Mouse (Mus musculus): ENCODE measurements around the gene Tut4. TPM values are rescaled to one million over a fixed set of nuclear protein-coding genes. Genes with fewer than 3 reads are reported as not detected.

The Tut4 gene
- polyA plus RNA-seq, 1 experiment from 2014 or later = 40.5 TPM

DNA sequence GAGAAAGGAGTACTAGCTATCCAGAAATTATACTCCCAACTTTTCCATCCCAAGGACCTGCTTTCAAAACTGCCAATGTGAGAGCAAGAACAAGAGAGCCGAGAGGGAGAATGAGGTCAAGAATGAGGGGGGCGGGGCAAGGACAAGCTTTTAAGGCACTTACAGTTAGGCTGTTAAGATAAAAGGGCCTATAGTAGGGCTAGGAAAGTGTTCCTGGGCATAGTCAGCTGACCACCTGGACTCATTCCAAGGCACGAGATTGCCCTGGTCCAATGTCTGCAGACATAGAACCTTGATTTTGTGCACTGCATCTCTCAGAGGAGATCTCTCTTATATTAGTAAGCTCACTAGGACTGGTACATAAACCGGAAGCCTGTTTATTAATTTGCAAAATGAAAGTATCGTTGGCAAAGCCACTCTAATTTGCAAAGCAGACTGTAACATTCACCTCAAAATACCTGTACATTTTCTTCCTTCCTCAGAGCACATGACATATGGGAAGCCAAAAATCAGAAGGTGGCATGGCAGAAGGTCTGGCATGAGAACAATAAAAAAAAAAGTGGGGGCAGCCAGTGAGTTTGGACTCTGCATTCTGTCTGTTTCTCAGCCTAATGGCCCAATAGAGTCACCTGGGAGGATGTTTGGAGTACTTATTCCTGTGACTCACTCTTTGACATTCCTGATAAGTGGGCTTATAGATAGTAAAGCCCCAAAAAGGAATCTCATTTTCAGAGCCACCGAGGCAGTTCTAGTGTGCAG is 21.0 kb upstream of the Tut4 start:
- no peaks in the 10 kb centered on the region for H3K9me3 ChIP-seq (ENCODE audit: low read length)
- 41% methylated on average over 6 of the region's 6 CpGs for WGBS
- no peaks in the 10 kb centered on the region for H3K4me1 ChIP-seq (ENCODE audit: insufficient read depth, low read depth, low read length)
- no peaks in the 10 kb centered on the region for H3K27me3 ChIP-seq (replicated peaks; ENCODE audit: insufficient read depth, low read length)
- H3K4me3 ChIP-seq (ENCODE audit: low read depth, low read length) = no peak overlapping the region
- H3K4me2 ChIP-seq (replicated peaks; ENCODE audit: low read depth, low read length) = no peak overlapping the region
- ATAC-seq (peak; percentile 86), DNase-seq (ENCODE audit: low spot score) (peak; percentile 84)
- no peak overlapping the region for H3K9ac ChIP-seq (replicated peaks; ENCODE audit: low read depth)
- no peaks in the 10 kb centered on the region for H3K36me3 ChIP-seq (ENCODE audit: insufficient read depth, low read length)
- peak; percentile 37; the same call in 1 of the 2 replicates for TF ChIP-seq EP300 (IDR thresholded peaks at IDR 0.05)
- no peak for TF ChIP-seq CTCF (IDR thresholded peaks at IDR 0.05)
- no peak overlapping the region for H3K27ac ChIP-seq (ENCODE audit: low read length)

DNA sequence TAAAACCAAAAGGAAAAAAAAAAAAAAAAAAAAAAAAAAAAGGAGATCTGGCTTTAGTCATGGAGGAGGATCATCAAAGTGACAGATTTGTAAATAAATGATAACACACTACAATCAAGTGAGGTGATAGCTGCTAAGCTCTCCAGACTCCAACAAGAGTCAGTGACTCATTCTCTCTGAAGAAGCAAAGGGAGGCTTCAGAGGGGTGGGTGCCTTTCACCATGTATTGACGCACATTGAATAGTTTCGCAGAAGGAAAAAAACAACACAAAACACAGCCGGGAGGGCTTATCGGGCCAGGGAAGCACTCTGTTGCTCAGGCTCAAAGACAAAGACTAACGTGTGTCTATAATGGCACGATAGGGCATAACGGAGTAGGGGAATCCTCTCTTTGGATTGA is 11.1 kb upstream of the Tut4 start:
- Histone ChIP-seq H3K27ac (ENCODE audit: low read length) (no peak overlapping the region), H3K36me3 (ENCODE audit: insufficient read depth, low read length) (no peaks in the 10 kb centered on the region), H3K9ac (replicated peaks; ENCODE audit: low read depth) (no peak overlapping the region), H3K4me1 (ENCODE audit: insufficient read depth, low read depth, low read length) (no peaks in the 10 kb centered on the region), H3K4me2 (replicated peaks; ENCODE audit: low read depth, low read length) (no peak overlapping the region), H3K4me3 (ENCODE audit: low read depth, low read length) (no peak overlapping the region), H3K9me3 (ENCODE audit: low read length) (no peaks in the 10 kb centered on the region), H3K27me3 (replicated peaks; ENCODE audit: insufficient read depth, low read length) (no peaks in the 10 kb centered on the region)
- TF ChIP-seq EP300 (IDR thresholded peaks at IDR 0.05) (no peak), CTCF (IDR thresholded peaks at IDR 0.05) (no peak)
- 51% methylated on average over 7 of the region's 7 CpGs for WGBS
- ATAC-seq (peak; percentile 65), DNase-seq (ENCODE audit: low spot score) (peak; percentile 56)

DNA sequence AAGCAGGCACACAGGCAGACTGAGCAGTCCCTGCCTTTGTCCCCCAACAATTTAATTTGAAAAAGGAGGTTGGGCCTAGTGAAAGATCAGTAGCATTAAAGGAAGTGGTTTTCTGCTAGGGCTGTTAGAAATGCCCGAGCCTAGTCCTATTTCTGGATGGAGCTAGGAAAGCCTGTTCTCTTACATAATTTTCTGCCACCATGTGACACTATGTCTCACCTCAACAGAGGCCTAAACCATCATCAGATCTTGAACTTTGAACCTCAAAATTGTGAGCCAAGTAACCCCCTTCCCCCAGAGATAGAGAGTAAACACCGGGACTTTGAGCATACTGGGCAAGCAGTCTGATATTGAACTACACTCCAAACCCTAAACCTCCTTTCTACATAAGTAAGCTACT is 3.2 kb upstream of the Tut4 start:
- Histone ChIP-seq H3K4me2 (replicated peaks; ENCODE audit: low read depth, low read length) (no peak overlapping the region), H3K9ac (replicated peaks; ENCODE audit: low read depth) (no peak overlapping the region), H3K4me1 (ENCODE audit: insufficient read depth, low read depth, low read length) (no peaks in the 10 kb centered on the region; the same call in 1 of the 2 replicates), H3K4me3 (ENCODE audit: low read depth, low read length) (no peak overlapping the region), H3K9me3 (ENCODE audit: low read length) (no peaks in the 10 kb centered on the region), H3K27me3 (replicated peaks; ENCODE audit: insufficient read depth, low read length) (no peaks in the 10 kb centered on the region), H3K27ac (ENCODE audit: low read length) (no peak overlapping the region), H3K36me3 (ENCODE audit: insufficient read depth, low read length) (no peaks in the 10 kb centered on the region)
- DNase-seq (ENCODE audit: low spot score) (no peak), ATAC-seq (no peak)
- TF ChIP-seq CTCF (IDR thresholded peaks at IDR 0.05) (no peak), EP300 (IDR thresholded peaks at IDR 0.05) (no peak)
- 59% methylated on average over 2 of the region's 2 CpGs for WGBS

DNA sequence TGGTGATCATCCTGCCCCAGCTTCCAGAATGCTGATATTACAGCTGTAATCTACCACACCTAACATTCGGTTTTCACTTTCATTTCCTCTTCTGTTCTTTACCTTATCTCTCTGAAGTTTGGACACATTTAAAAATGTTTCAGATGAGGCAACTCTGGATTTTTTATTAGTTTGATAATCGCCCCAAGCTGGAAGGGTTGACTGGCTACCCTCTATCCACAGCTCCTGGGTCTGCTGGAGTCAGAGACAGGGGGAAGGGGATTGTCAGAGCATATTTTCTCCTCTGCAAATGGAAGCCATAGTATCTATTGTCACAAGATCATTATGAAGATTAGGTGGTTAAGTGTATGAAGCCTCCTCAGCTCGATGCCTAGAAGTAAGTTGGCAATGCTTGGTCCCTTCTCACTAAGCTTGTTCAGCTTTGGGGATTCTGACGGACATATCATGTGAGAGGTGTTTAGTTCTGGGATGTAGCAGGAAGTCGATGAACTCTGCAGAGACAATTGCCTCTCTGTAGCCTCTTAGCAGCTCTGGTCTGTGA is 955 bp upstream of the Tut4 start:
- DNase-seq (ENCODE audit: low spot score) (peak; percentile 33), ATAC-seq (no peak)
- Histone ChIP-seq H3K36me3 (ENCODE audit: insufficient read depth, low read length) (no peaks in the 10 kb centered on the region), H3K4me2 (replicated peaks; ENCODE audit: low read depth, low read length) (peak overlapping the region; percentile 90; the same call in 1 of the 2 replicates), H3K9me3 (ENCODE audit: low read length) (no peaks in the 10 kb centered on the region), H3K4me1 (ENCODE audit: insufficient read depth, low read depth, low read length) (no peaks in the 10 kb centered on the region; the same call in 1 of the 2 replicates), H3K4me3 (ENCODE audit: low read depth, low read length) (peak overlapping the region; percentile 97; the same call in 1 of the 2 replicates), H3K9ac (replicated peaks; ENCODE audit: low read depth) (no peak overlapping the region), H3K27ac (ENCODE audit: low read length) (0 out of 2 replicates have a peak overlapping the region, but pooled peaks have one; percentile 96), H3K27me3 (replicated peaks; ENCODE audit: insufficient read depth, low read length) (no peaks in the 10 kb centered on the region)
- TF ChIP-seq CTCF (IDR thresholded peaks at IDR 0.05) (no peak), EP300 (IDR thresholded peaks at IDR 0.05) (no peak)
- WGBS = 21% methylated on average over 5 of the region's 5 CpGs

DNA sequence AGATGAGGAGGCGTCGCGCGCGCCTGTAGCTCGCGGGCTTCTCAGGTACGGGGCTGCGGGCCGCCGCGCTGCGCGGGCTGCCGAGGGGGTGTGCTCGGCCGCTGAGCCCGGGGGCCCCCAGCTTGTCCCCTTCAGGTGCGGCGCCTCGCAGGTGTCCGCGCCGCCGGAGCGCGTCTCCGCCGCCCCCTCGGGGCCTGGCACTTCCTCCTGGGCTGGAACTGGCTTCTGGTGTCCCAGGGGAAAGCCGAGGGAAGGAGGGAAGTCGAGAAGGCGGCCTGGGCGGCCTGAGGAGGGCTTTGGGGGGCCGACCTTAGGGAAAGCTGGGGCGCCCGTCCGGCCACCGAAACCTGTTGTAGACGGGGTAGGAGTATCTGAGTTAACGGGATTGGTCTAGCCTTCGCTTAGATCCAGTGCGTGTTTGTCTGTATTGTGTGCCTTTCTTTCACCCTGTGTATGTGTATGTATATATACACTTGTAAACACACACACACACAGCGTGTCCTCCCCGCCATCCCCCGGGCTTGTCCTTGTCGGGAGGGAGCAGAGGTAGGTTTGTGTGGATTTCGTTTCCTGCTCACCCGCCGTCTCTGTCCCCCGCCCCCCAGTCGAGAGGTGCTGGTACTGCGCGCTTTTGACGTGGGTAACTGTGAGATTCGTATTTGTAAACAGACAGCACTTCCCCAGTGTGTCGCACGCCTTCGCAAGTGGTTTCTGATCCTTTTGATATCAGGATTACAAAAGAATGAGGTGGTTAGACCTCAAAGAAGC is 1.1 kb downstream of the Tut4 start:
- peak overlapping the region; percentile 97 for H3K4me3 ChIP-seq (ENCODE audit: low read depth, low read length)
- peak overlapping the region; percentile 90 for H3K4me2 ChIP-seq (replicated peaks; ENCODE audit: low read depth, low read length)
- H3K9ac ChIP-seq (replicated peaks; ENCODE audit: low read depth) = peak overlapping the region; percentile 84
- peak; percentile 29 for TF ChIP-seq CTCF (IDR thresholded peaks at IDR 0.05)
- TF ChIP-seq EP300 (IDR thresholded peaks at IDR 0.05) = no peak
- H3K27me3 ChIP-seq (replicated peaks; ENCODE audit: insufficient read depth, low read length) = no peaks in the 10 kb centered on the region
- under 1% methylated on average over 27 of the region's 59 CpGs for WGBS
- H3K27ac ChIP-seq (ENCODE audit: low read length) = peak overlapping the region; percentile 96
- DNase-seq (ENCODE audit: low spot score) (peak; percentile 79), ATAC-seq (peak; percentile 52)
- no peaks in the 10 kb centered on the region; the same call in 1 of the 2 replicates for H3K4me1 ChIP-seq (ENCODE audit: insufficient read depth, low read depth, low read length)
- H3K36me3 ChIP-seq (ENCODE audit: insufficient read depth, low read length) = no peaks in the 10 kb centered on the region
- no peaks in the 10 kb centered on the region for H3K9me3 ChIP-seq (ENCODE audit: low read length)

All from lung, postnatal 0 days (tissue).